Mouse (Mus musculus) large intestine, adult 2 months (tissue): ENCODE measurements around the gene Epm2aip1. TPM values are rescaled to one million over a fixed set of nuclear protein-coding genes. Genes with fewer than 3 reads are reported as not detected.
A peak's percentile ranks its signal among the peaks of the same experiment; 100 is the strongest.

Experiments
- DNase-seq: peaks from one replicate; pipeline ENCODE4 v3.0.0-alpha.2; 2012; ENCODE audit warnings: low read depth, low spot score
- WGBS: fragments of 180-500 bp; shearing (Covaris S2); methylation state at CpG from one replicate; pipeline ENCODE4 v1.1.7; 2018; 5-methylcytosine and 5-hydroxymethylcytosine counted together
- polyA plus RNA-seq: library from polyadenylated mRNA; depleted of rRNA; stranded (reverse); fragments of >200 nt; gene quantifications from 2 replicates; pipeline ENCODE4 v1.2.3, GENCODE M21; 2012; rRNA removed

Gene Epm2aip1
- polyA plus RNA-seq, 1 experiment, result 5.3 TPM

DNA sequence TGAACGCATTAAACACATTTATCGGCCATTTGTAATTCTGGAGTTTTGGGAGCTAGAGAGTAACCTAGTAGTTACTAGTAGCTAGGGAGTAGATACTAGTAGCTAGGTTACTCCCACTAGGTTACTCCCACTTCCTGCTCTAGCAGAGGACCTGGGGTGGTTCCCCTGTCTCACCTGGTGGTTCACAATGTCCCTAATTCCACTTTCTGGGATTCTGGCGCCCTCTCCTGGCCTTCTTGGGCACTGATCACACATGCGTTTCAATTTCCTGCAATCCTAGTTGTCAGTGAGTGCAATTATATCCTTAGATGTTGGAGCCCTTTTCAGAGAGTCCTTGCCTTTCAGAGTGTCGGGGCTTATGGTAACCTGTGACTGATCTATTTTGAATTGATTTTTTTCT lies 42.5 kb downstream of the Epm2aip1 start:
- DNase-seq, result peak; percentile 40
- WGBS, result 32% methylated on average over 5 of the region's 5 CpGs

DNA sequence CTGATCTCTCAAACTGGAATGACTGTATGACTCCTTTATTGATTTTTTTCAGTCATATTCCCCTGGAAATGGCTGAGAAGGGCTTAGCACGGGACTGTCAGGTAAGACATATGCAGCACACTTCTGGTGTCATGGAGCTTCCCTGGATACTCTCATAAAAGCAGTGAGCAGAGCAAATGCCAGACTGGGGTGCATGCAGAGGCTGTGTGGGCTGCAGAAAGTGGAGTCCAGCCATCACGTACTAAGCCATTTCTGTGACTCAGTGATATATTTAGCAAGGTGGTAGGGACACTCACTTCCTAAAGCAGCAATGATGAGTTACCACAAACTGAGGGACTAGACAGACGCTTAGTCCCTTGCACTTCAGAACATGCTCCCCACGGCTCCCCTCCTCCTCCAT lies 49.2 kb downstream of the Epm2aip1 start:
- WGBS, result 72% methylated on average over 4 of the region's 4 CpGs
- DNase-seq, result no peak

DNA sequence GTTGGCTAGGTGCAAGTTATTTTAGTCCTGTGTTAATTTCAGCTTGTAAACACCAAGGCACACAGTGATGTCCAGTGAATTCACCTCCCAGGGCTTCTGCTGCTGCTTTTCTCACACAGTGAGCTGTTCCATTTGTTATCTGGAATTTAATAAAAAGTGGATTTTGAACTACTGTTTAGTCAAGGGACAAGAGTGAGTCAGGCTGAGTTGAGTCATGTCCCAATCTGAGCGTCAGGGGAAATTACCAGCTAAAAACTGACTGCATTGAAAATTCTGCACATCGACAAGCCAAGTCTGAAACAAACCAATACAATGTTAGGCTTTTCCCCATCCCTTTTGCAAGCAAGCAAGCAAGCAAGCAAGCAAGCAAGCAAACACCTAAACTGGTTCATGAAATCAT lies 53.2 kb downstream of the Epm2aip1 start:
- DNase-seq, result no peak
- WGBS, result 48% methylated on average over 2 of the region's 2 CpGs

Other genes starting within 250 kb of the Epm2aip1 start
- 3.6 and 4.8 TPM in 2 replicates for gene Ccrl2, start 214.4 kb upstream of the Epm2aip1 start, polyA plus RNA-seq
- gene Lrrfip2, start 154.3 kb upstream of the Epm2aip1 start, polyA plus RNA-seq, result 12.7 and 16.4 TPM in 2 replicates
- gene Mlh1, start 138 bp upstream of the Epm2aip1 start, polyA plus RNA-seq, result 10.5 and 17.2 TPM in 2 replicates
- 0.02 and 0.05 TPM in 2 replicates for gene Trank1, start 39.8 kb downstream of the Epm2aip1 start, polyA plus RNA-seq
- gene Dclk3, start 167.2 kb downstream of the Epm2aip1 start, polyA plus RNA-seq, result 1.0 and 1.3 TPM in 2 replicates